Mouse (Mus musculus) forebrain, embryonic 13.5 days (tissue): ENCODE results near the gene Espn. TPM values are rescaled to one million over a fixed set of nuclear protein-coding genes. Genes with fewer than 3 reads are reported as not detected.
A peak's percentile ranks its signal among the peaks of the same experiment; 100 is the strongest.

Experiments
- ATAC-seq: fragments of 200-750 bp; cut with Nextera tagmentation; 2 replicates; pipeline ENCODE4 v1.8.0; 2017
- H3K27ac ChIP-seq: fragments of 300-500 bp; sonication (generic); 2 replicates; pipeline ENCODE4 v1.5.1; 2015; ENCODE audit warnings: inconsistent platforms, mild to moderate bottlenecking, moderate library complexity
- H3K27me3 ChIP-seq: fragments of 300-500 bp; sonication (generic); 2 replicates; pipeline ENCODE4 v1.6.1; 2015; ENCODE audit warnings: mild to moderate bottlenecking, inconsistent platforms
- H3K36me3 ChIP-seq: fragments of 300-500 bp; sonication (generic); 2 replicates; pipeline ENCODE4 v1.6.1; 2015; ENCODE audit warnings: mild to moderate bottlenecking, inconsistent platforms; ENCODE audit not compliant: poor library complexity, severe bottlenecking
- H3K4me1 ChIP-seq: fragments of 300-500 bp; sonication (generic); 2 replicates; pipeline ENCODE4 v1.6.1; 2015; ENCODE audit warnings: inconsistent platforms
- H3K4me2 ChIP-seq: fragments of 300-500 bp; sonication (generic); 2 replicates; pipeline ENCODE4 v1.6.1; 2015; ENCODE audit warnings: inconsistent platforms, mild to moderate bottlenecking, moderate library complexity
- H3K4me3 ChIP-seq: fragments of 300-500 bp; sonication (generic); 2 replicates; pipeline ENCODE4 v1.5.1; 2015; ENCODE audit warnings: mild to moderate bottlenecking, inconsistent platforms
- H3K9ac ChIP-seq: fragments of 300-500 bp; sonication (generic); 2 replicates; pipeline ENCODE4 v1.6.1; 2015; ENCODE audit warnings: mild to moderate bottlenecking, inconsistent platforms
- H3K9me3 ChIP-seq: fragments of 300-500 bp; sonication (generic); replicated peaks from 2 replicates; pipeline ENCODE4 v1.6.1; 2016; ENCODE audit warnings: inconsistent platforms
- WGBS: fragments of 180-500 bp; shearing (Covaris S2); methylation state at CpG from one replicate; pipeline ENCODE4 v1.1.7; 2015; 5-methylcytosine and 5-hydroxymethylcytosine counted together
- polyA plus RNA-seq: library from polyadenylated mRNA; unstranded; fragments of >200 nt; fragmentation: Nextera tagmentation; extraction: Ambion mirVana; gene quantifications from 2 replicates; pipeline ENCODE4 v1.2.1, GENCODE M21; 2015

Espn gene
- polyA plus RNA-seq, 1 experiment from 2014 or later: 0.13 TPM

DNA sequence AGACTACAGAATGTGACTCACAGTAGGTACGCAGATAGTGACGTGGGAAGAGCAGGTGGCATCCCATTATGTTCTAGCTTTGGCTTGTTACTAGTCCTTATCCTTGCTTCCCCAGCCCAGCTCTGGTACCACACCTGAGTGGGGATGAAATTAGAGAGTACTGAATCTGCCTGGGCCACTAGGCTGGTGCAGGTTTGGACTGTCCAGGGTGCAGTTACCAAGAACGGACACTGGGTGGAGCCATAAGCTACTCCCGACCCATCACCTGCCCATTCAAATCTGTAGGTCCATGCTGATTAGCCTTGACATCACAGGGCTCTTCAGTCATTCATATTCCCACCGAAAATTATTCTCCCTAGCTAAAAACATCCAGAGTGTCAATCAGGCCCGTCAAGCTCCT, 11.7 kb downstream of the Espn start:
- Histone ChIP-seq H3K4me1 (peaks cover 11% of the 10 kb centered on the region), H3K36me3 (no peaks in the 10 kb centered on the region), H3K9ac (no peak overlapping the region), H3K4me2 (no peak overlapping the region), H3K27me3 (peaks cover 59% of the 10 kb centered on the region), H3K4me3 (no peak overlapping the region), H3K9me3 (no peaks in the 10 kb centered on the region), H3K27ac (no peak overlapping the region)
- ATAC-seq: no peak
- WGBS: 33% methylated on average over 6 of the region's 6 CpGs

DNA sequence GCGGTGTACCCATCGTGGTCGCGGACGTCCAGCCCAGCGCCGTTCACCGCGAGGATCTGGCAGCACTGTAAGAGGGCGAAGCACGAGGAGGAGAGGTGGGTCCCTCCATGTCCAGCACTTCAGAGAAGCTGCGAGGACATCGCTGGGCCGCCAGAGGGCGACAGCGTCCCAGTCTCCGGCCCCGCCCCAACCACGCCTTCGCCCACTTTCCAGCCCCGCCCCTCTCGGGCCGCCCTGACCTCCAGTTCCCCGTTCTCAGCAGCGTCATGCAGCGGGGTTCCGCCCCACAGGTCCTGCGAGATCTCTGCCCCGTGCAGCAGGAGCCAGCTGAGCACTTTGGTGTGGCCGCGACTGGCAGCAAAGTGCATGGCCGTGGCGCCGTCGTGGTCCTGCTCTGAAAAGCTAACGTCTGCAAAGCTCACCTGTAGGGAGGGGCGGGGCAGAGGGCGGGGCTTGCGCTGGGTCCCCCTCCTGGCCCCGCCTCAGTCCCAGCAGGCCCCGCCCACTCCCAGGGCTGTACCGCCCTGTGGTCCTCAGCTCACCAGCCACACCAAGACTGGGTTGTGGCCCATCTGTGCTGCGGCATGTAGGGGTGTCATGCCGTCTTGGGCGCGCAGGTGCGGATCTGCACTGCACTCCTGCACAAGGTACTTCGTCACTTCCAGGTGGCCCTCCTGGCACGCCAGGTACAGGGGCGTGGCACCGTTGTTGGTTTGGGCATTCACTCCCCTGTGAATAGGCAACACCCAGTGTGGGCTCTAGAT, 13.5 kb downstream of the Espn start:
- 3% methylated on average over 51 of the region's 51 CpGs for WGBS
- H3K9ac ChIP-seq: no peak overlapping the region
- peak overlapping the region; percentile 65 for H3K4me2 ChIP-seq
- no peaks in the 10 kb centered on the region for H3K9me3 ChIP-seq
- H3K36me3 ChIP-seq: no peaks in the 10 kb centered on the region
- no peak overlapping the region for H3K27ac ChIP-seq
- H3K27me3 ChIP-seq: peaks cover 66% of the 10 kb centered on the region
- ATAC-seq: peak; percentile 73
- H3K4me3 ChIP-seq: peak overlapping the region; percentile 37
- peaks cover 11% of the 10 kb centered on the region for H3K4me1 ChIP-seq

DNA sequence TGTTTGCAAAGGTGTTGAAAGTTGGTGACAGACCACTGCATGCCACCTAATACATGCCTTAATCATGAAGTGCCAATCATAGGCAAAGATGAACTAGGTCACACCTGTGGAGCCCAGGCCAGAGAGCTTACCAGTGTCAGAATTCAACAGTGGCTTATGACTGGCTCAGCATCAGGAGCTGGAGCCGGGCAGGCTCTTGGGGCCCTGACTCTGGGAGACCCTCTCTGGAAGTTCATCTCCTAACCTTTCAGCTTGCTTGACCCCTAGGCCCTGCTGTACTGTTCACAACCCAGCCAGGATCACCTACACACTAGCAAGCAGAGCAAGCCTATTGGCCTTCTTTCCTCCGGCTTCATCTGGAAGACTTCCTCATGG, 15.3 kb downstream of the Espn start:
- Histone ChIP-seq H3K27ac (no peak overlapping the region), H3K9me3 (no peaks in the 10 kb centered on the region), H3K27me3 (peaks cover 82% of the 10 kb centered on the region), H3K4me3 (no peak overlapping the region), H3K4me2 (no peak overlapping the region), H3K9ac (no peak overlapping the region), H3K36me3 (no peaks in the 10 kb centered on the region), H3K4me1 (peaks cover 20% of the 10 kb centered on the region)
- WGBS: 98% methylated on average over 2 of the region's 2 CpGs
- no peak for ATAC-seq

DNA sequence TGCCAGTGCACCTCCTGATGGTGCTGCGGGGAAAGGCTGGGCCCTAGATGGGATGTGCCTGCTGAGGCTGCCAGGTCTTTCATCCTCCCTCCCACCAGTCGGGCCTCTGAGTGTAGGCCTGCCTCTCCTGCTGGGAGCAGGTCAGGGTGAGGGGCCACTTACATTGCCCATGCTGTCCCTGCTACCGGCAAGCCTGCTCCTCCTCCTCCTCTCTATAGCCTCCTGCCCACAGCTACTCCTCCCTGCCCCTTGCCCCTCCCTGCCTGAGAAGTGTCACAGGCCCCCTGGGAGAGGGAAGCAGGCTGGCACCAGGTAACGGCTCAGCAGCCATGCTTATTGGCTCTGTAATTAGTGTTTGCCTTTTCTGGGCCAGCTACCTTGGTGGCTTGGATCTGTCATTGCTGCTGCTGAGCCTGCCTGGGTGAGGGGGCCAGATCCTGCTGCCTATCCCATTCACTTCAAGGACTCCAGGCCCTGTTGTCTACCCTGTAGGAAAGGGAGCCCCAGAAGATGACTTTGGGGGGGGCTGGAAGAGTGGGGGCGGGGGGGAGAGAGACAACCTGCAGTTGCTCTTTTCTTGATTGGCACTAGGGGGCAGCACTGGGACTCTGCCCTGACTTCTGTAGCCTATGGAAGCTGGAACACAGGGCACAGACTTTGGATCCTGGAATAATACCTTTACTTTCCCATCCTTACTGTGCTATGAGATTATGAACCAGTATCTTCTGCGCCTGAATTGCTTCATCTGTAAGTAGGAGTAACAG, 15.9 kb downstream of the Espn start:
- H3K27me3 ChIP-seq: peaks cover 84% of the 10 kb centered on the region

DNA sequence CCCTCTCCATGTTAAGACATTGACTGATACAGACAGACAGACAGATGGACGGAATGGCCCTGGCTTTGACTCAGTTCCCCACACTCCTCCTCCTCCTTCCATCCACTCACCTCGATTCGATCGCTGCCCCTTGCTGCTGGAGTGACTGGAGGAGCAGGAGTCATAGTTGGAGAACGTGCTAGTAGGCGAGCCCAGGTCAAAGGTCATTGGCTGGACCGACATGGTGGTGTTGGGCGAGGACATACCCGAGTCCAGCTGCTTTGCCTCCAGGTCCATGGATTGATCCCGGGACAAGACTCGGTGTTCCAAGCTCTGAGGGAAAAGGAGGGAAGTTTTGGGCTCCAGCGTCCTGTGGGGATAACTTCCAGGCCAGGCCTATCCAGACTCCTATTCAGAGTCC, 16.8 kb downstream of the Espn start:
- no peak for ATAC-seq
- no peak overlapping the region for H3K4me2 ChIP-seq
- peaks cover 85% of the 10 kb centered on the region for H3K27me3 ChIP-seq
- no peaks in the 10 kb centered on the region for H3K36me3 ChIP-seq
- H3K9me3 ChIP-seq: no peaks in the 10 kb centered on the region
- peaks cover 35% of the 10 kb centered on the region for H3K4me1 ChIP-seq
- 84% methylated on average over 12 of the region's 12 CpGs for whole genome bisulfite sequencing
- no peak overlapping the region for H3K4me3 ChIP-seq
- H3K9ac ChIP-seq: no peak overlapping the region
- no peak overlapping the region for H3K27ac ChIP-seq

More for the DNA sequence above, 15.9 kb downstream of the Espn start:
- Histone ChIP-seq H3K9ac (no peak overlapping the region), H3K4me3 (no peak overlapping the region), H3K4me2 (no peak overlapping the region), H3K27ac (no peak overlapping the region), H3K4me1 (peaks cover 26% of the 10 kb centered on the region), H3K9me3 (no peaks in the 10 kb centered on the region), H3K36me3 (no peaks in the 10 kb centered on the region)
- no peak for ATAC-seq
- 30% methylated on average over 6 of the region's 6 CpGs for WGBS

DNA sequence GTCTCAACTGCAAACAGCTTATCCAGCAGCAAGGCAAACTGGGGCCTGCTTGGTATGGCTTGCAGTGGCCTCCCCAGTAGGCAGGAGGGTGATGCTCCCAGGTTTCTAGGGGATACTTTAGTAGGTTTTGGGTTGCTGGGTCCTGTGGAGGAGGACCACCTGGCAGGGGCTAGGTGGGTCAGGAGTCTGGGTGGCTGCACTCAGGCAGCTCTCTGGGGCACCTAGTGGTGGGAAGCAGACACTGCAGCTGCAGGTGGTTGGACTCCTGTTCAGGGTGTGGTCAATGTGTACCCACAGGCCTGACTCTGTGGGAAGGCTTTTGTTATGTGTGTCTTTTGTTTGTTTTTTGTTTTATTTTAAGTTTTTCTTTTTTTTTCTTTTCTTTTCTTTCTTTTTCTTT, 17.7 kb downstream of the Espn start:
- H3K4me3 ChIP-seq: no peak overlapping the region
- H3K27ac ChIP-seq: no peak overlapping the region
- H3K9ac ChIP-seq: no peak overlapping the region
- H3K9me3 ChIP-seq: no peaks in the 10 kb centered on the region
- H3K36me3 ChIP-seq: no peaks in the 10 kb centered on the region
- H3K27me3 ChIP-seq: peaks cover 87% of the 10 kb centered on the region
- peaks cover 35% of the 10 kb centered on the region for H3K4me1 ChIP-seq
- no peak overlapping the region for H3K4me2 ChIP-seq
- no peak for ATAC-seq

DNA sequence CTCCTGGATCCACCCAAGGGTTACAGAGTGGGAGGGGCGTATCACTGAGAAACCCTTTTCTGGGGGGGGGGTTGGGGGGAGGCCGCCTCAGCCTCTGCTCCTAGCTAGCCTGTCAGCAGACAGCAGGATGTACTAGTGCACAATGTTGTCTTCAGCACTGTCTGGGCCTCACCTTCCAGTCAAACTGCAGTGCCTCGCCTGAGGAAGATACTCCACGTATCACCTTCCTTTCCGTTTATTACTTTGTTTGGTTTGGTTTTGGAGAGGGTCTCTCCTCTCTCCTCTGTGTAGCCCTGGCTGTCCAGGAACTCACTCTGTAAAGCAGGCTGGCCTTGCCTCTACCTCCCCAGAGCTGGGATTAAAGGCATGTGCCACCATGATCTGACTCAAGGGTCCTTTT, 19.0 kb downstream of the Espn start:
- 43% methylated on average over 5 of the region's 5 CpGs for WGBS
- Histone ChIP-seq H3K4me3 (no peak overlapping the region), H3K27ac (no peak overlapping the region), H3K4me1 (peaks cover 26% of the 10 kb centered on the region), H3K4me2 (no peak overlapping the region), H3K36me3 (no peaks in the 10 kb centered on the region), H3K9me3 (no peaks in the 10 kb centered on the region), H3K27me3 (peaks cover 88% of the 10 kb centered on the region), H3K9ac (no peak overlapping the region)
- no peak for ATAC-seq

DNA sequence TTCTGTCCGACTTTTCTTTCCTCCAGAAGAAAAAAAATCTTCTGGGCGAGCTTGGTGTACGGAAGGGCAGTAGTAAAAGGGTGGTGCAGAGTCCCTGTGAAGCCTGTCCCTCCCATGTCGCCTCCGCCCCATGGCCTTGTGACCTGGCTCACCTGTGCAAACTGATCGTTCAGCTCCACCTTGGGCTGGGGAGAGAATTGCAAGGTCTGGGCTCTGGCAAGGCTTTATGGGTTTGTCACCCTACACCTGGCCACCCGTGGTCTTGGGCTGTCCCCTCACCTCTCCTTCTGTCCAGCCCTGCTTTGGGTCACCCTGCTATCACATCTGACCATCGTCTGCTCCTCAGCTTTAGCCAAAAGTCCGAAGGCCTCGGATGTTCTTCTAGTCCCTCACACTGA, 19.4 kb downstream of the Espn start:
- ATAC-seq: no peak
- Histone ChIP-seq H3K4me3 (no peak overlapping the region), H3K4me2 (no peak overlapping the region), H3K27me3 (peaks cover 90% of the 10 kb centered on the region), H3K36me3 (no peaks in the 10 kb centered on the region), H3K4me1 (peaks cover 24% of the 10 kb centered on the region), H3K27ac (no peak overlapping the region), H3K9me3 (no peaks in the 10 kb centered on the region), H3K9ac (no peak overlapping the region)
- 20% methylated on average over 10 of the region's 10 CpGs for WGBS

DNA sequence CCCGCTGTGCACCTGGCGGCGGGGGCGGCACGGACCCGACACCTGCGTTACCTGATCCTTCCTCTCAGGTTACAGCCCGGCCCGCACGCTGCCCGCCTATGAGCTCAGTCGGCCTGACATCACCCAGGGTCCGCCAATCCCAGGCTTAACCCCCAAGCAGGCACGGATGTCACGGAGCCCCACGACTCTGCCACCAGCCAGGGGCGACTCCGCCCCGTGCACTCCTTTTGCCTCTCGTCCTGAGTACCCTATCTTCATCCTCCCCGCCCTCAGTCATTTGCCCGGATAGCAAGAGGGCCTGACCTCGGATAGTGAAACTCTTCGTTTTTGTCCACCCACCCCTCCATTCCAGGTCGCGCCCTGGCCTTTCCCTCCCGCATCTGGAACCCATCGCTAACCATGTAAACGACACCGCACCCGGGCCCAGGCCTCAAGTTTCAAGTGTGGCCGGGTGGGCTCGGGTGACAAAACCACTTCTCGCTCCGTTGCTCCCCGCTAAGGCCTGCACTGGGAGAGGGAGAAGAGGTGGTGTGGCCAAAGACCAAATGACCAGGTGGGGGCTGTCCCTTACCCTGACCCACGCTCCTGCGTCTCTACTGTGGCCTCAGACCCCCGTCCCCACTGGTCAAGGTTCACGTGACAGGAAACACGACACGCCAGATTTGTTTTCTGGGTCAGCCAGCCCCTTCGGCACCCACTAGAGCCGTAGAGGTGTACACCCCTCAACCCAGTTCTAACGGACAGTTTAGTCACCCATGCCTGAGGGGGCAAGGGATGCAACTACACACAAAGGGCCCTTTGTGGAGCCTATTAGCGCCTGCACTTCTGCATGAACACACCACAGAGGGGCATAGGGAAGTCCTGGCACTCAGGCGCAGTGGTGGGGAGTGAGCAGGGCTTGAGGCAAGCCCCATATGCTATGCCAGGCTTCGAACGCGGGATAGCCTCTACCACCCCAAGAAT, 20.1 kb downstream of the Espn start:
- peak; percentile 60; the same call in 1 of the 2 replicates for ATAC-seq
- Histone ChIP-seq H3K27me3 (peaks cover 93% of the 10 kb centered on the region), H3K27ac (no peak overlapping the region), H3K4me3 (peak overlapping the region; percentile 38), H3K36me3 (no peaks in the 10 kb centered on the region), H3K9ac (no peak overlapping the region), H3K9me3 (no peaks in the 10 kb centered on the region), H3K4me2 (peak overlapping the region; percentile 61), H3K4me1 (peaks cover 24% of the 10 kb centered on the region)
- WGBS: 3% methylated on average over 50 of the region's 50 CpGs

DNA sequence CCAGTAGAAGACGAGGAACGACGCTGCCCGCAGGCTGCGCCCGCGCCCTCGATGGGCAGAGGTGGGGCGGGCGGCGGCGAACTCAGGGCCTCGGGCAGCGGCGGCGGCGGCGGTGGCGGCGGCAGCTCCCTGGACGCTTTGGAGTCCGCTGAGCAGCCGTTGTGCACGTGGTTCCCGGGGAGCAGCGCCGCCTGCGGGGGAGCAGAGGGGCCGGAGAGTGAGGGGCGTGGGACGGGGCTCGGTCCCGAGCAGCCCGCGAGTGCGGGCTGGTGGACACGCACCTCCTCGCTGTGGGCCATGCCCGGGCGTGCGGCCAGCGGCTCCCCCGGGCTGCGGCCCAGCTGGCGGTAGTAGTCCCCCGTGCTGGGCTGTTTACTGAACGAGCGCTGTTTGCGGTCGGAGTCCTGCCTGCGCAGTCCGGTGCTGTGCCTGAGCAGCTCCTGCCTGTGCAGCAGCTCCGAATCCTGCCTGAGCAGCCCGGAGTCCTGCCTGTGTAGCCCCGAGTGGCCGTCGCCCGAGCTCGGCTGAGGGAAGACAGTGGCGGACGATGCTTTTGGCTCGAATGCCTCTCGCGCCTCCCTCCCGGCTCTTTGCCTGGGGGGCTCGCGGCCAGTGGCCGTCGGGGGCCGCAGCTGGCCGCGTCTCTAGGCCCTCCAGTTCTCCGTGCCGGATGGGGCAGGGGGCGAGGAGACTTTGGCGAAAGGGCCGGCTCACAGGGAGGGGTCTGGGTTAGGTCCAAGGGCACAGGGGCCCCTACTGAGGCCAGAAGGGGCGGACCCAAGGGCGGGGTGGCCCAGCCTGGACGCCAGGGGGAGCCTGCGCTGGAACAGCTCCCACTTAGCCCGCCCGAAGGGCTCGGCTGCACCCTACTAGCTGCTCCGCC, 21.2 kb downstream of the Espn start:
- under 1% methylated on average over 84 of the region's 85 CpGs for WGBS

DNA sequence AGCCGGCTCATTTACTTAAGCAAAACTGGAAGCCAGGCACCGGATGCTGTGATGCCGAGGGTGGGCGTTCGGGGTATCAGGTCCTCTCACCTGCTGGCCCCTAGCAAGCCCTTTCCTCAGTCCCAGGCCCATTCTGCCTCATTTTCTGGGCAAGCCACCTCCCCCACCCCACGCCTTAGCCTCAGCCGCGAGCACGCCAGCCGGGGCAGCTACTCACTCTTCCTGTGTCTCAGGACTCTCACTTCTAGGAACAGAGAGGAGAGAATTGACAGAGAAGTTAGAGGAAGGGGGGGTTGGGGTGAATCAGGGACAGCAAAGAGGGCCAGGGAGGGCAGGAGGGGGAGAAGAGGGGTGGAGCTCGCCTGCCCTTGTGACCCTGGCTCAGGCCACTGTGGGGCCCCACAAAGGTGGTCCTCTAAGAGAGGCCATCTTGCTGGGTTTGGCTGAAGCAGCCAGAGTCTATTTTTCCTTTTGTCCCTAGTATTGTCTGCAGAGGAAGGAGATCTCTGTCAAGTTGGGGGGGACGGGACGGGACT, 22.7 kb downstream of the Espn start:
- no peaks in the 10 kb centered on the region for H3K9me3 ChIP-seq
- no peak overlapping the region for H3K9ac ChIP-seq
- no peak overlapping the region for H3K4me3 ChIP-seq
- H3K27ac ChIP-seq: no peak overlapping the region
- WGBS: 18% methylated on average over 13 of the region's 13 CpGs
- H3K4me2 ChIP-seq: no peak overlapping the region
- peaks cover 100% of the 10 kb centered on the region for H3K27me3 ChIP-seq
- H3K4me1 ChIP-seq: peaks cover 40% of the 10 kb centered on the region
- no peaks in the 10 kb centered on the region for H3K36me3 ChIP-seq
- no peak for ATAC-seq

More for the DNA sequence above, 21.2 kb downstream of the Espn start:
- H3K9me3 ChIP-seq: no peaks in the 10 kb centered on the region
- peak overlapping the region; percentile 30; the same call in 1 of the 2 replicates for H3K9ac ChIP-seq
- peak overlapping the region; percentile 38 for H3K4me3 ChIP-seq
- H3K27ac ChIP-seq: no peak overlapping the region
- H3K4me1 ChIP-seq: peaks cover 31% of the 10 kb centered on the region
- no peaks in the 10 kb centered on the region for H3K36me3 ChIP-seq
- H3K4me2 ChIP-seq: peak overlapping the region; percentile 61
- H3K27me3 ChIP-seq: peaks cover 93% of the 10 kb centered on the region
- peak; percentile 73 for ATAC-seq
